Mouse (Mus musculus): ENCODE results near the gene L1cam.
A peak's percentile ranks its signal among the peaks of the same experiment; 100 is the strongest.

Gene L1cam

GRCm38 (mm10) chrX:73880194-73881035 is 15.5 kb downstream of the L1cam start:
- peak; percentile 18 to 49 for DNase-seq (ENCODE audit: low read depth in 2 of 2, low spot score in 2 of 2)

DNA sequence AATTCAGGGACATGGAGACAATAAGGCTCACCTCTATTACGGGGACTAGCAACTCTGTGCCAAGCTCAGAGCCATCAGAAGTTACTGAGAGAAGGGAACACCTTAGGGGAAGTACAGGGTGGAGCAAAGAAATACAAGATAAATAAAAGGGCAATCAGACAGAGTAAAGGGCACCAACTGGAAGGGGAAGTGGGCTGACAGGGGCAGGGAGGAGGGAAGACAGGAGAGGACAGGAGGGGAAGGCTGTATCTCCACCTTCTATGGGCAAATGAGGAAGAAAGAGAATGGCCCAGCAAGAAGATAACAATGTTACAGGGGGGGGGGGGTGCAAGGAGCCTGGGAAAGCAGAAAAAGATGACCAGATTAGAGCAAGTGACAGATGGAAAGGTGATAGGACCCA is 18.9 kb downstream of the L1cam start:
- no peak for DNase-seq (ENCODE audit: low read depth in 2 of 2, low spot score in 2 of 2)

DNA sequence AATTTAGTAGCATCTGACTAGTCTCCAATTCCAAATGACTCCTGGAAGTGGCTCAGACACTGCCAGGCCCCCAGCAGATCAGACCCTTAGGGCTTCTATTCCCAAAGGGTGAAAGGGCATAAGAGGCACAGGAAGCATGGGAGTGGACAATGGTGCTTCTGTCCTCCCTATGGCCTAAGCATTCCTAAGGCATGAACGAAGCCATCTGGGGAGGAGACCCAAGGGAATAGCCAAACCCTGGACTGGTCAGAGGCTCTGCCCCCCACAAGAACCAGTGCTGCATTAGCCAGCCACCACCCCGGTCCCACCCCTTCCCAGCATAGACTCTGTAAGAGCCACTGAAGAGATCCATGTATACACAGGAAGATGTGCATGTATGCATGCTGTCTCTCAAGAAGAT is 20.0 kb downstream of the L1cam start:
- DNase-seq (ENCODE audit: low read depth in 2 of 2, low spot score in 2 of 2) = no peak

- no peak for DNase-seq (ENCODE audit: low read depth in 2 of 2, low spot score in 2 of 2)
These were observed 23.9 kb downstream of the L1cam start for GRCm38 (mm10) chrX:73871956-73872355.

DNA sequence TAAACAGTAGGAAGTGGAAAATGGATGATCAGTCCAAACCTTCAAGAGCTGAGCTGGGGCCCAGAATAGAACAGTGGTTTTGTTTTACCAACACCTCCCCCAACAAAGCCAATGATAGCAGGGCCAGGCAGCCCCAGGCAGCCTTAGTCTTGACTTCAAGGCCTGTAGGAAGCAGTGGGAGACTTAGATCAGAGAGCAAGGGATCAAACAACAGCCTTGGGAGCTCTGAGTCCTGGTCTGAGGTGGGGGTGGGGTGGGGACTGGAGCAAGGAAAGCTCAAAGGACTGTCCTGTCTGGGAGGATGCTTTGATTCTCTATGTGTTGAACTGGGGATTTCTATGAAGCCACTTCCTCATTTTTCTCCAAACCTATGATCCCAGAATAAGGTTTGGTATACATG is 24.4 kb downstream of the L1cam start:
- no peak for DNase-seq (ENCODE audit: low read depth in 2 of 2, low spot score in 2 of 2)

- no peak for DNase-seq (ENCODE audit: low read depth in 2 of 2, low spot score in 2 of 2)
These were observed 26.6 kb downstream of the L1cam start for GRCm38 (mm10) chrX:73869334-73869733.

DNA sequence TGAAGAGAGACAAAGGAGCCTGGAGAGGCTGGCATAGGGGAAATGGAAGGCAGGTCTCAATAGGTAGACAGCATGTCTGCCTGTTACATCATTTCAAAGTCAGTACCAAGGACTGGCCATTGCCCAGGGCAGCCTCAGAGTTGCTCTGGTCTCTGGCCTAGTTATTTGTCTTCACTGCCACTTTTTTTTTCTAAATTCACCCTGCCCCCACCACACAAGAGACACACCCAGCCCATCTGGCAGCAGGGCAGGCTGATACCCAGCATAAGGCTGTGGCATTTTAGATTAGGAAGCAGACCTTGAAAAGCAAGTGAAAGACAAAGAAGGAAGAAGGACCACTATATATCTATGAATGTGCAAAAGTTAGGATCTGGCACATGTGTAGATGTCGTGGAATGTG is 28.1 kb downstream of the L1cam start:
- no peak for DNase-seq (ENCODE audit: low read depth in 2 of 2, low spot score in 2 of 2)

GRCm38 (mm10) chrX:73867256-73867655 is 28.6 kb downstream of the L1cam start:
- DNase-seq (ENCODE audit: low read depth in 2 of 2, low spot score in 2 of 2) = no peak

- no peak for DNase-seq (ENCODE audit: low read depth in 2 of 2, low spot score in 2 of 2)
These were observed 31.2 kb downstream of the L1cam start for GRCm38 (mm10) chrX:73864692-73865091.

GRCm38 (mm10) chrX:73855087-73855408 is 40.9 kb downstream of the L1cam start:
- no peak for DNase-seq (ENCODE audit: low read depth in 2 of 2, low spot score in 2 of 2)

- DNase-seq (ENCODE audit: low read depth in 2 of 2, low spot score in 2 of 2) = no peak
These were observed 41.4 kb downstream of the L1cam start for GRCm38 (mm10) chrX:73854326-73855086.

GRCm38 (mm10) chrX:73836691-73837090 is 59.2 kb downstream of the L1cam start:
- DNase-seq (ENCODE audit: low read depth in 2 of 2, low spot score in 2 of 2) = no peak

GRCm38 (mm10) chrX:73835731-73836130 is 60.2 kb downstream of the L1cam start:
- no peak for DNase-seq (ENCODE audit: low read depth in 2 of 2, low spot score in 2 of 2)

- peak; percentile 1 to 35 for DNase-seq (ENCODE audit: low read depth in 2 of 2, low spot score in 2 of 2)
These were observed 71.4 kb downstream of the L1cam start, which contains the start of gene Pdzd4 for GRCm38 (mm10) chrX:73824185-73825151. TSS of gene Pdzd4 (minus strand) at chrX:73824969.

- no peak for DNase-seq (ENCODE audit: low read depth in 2 of 2, low spot score in 2 of 2)
These were observed 72.2 kb downstream of the L1cam start for GRCm38 (mm10) chrX:73823747-73824146.

DNA sequence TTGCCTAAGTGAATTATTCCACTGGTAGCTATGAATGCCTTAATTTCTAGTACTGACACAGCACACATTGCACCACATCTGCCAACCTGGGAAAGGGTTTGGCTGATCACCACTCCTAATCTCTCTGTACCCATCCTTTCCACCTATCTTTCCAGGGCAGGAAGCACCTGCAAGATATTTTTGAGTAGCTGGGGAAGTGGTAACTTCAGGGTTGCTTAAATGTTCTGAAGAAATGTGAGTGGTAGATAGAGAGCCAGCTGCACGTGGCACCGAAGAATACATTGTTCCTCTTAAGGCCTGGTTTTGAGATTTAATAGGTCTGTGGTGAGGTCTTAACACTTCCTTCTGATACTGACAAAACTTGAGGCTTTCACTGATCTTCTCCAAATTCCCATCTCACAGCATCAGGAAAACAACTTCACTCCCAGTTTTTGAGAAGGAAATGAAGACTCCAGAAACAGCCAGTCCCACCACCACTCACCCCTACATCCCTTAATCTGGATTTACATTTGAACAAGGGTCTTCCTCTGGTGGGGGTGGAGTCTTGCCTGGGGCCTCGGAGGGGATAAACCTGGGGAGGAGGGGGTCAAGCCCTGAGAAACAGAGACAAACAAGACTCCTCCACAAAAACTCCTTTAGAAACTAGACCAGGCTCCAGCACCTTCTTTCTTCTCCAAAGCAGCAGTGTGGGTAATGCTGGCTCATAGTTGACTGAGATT is 79.2 kb downstream of the L1cam start:
- no peak for DNase-seq (ENCODE audit: low read depth in 2 of 2, low spot score in 2 of 2)

DNA sequence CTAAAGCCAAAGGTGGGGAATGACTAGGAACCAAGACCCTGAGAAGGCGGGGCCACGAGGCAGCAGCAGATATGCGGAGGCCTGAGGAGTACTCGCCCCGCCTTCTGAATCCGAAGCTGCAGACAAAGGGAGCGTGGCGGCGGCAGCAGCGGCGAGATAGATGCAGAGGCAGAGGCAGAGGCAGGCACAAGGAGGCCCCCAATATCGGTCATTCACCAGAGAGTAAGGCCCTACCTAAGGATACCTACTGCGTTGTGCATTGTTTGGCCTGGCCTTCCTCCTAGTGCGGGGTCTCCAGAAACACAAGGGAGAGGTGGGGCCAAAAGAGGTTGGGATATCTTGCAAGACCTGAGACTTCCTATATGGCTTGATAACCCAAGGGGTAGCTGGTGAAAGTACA is 80.8 kb downstream of the L1cam start:
- no peak for DNase-seq (ENCODE audit: low read depth in 2 of 2, low spot score in 2 of 2)

- DNase-seq (ENCODE audit: low read depth in 2 of 2, low spot score in 2 of 2) = no peak
These were observed 90.1 kb downstream of the L1cam start for GRCm38 (mm10) chrX:73805814-73806213.

Data from CD8-positive naive resting alpha-beta T cell, adult 2 months (primary cell).